Mouse (Mus musculus) heart, embryonic 14.5 days (tissue): ENCODE data around the gene Syn3. TPM values are rescaled to one million over a fixed set of nuclear protein-coding genes. Genes with fewer than 3 reads are reported as not detected.

Experiments used
- ATAC-seq: fragments of 200-750 bp; cut with Nextera tagmentation; 2 replicates; pipeline ENCODE4 v1.8.0; 2017; ENCODE audit warnings: low read depth, moderate TSS enrichment; ENCODE audit not compliant: insufficient number of reproducible peaks, insufficient read depth, low FRiP score
- H3K27ac ChIP-seq, 2 experiments: fragments of 200-500 bp in 1 of 2; fragments of 300-500 bp in 1 of 2; sonication (generic) in 1 of 2; replicated peaks in 1 of 2; 2 replicates each; pipeline ENCODE4 v1.5.1; 2012 to 2014; ENCODE audit warnings: low read depth in 2 of 2, low read length in 2 of 2, control low read depth in 1 of 2, mild to moderate bottlenecking in 1 of 2, mixed read lengths in 1 of 2; ENCODE audit not compliant: control insufficient read depth in 1 of 2, insufficient read depth in 1 of 2
- H3K27me3 ChIP-seq: fragments of 300-500 bp; sonication (generic); 2 replicates; pipeline ENCODE4 v1.6.1; 2014; ENCODE audit warnings: mild to moderate bottlenecking, low read length, control low read depth; ENCODE audit not compliant: control insufficient read depth, insufficient read depth
- H3K36me3 ChIP-seq: fragments of 300-500 bp; sonication (generic); 2 replicates; pipeline ENCODE4 v1.6.1; 2014; ENCODE audit warnings: mild to moderate bottlenecking, control low read depth, low read length, mixed read lengths; ENCODE audit not compliant: control insufficient read depth, insufficient read depth
- H3K4me1 ChIP-seq, 2 experiments: fragments of 200-500 bp in 1 of 2; fragments of 300-500 bp in 1 of 2; sonication (generic) in 1 of 2; 2 replicates each; pipeline ENCODE4 v1.6.1; 2012 to 2014; ENCODE audit warnings: low read length in 2 of 2, control low read depth in 1 of 2, mixed read lengths in 1 of 2; ENCODE audit not compliant: control insufficient read depth in 2 of 2, insufficient read depth in 2 of 2
- H3K4me2 ChIP-seq: fragments of 300-500 bp; sonication (generic); 2 replicates; pipeline ENCODE4 v1.6.1; 2014; ENCODE audit warnings: mild to moderate bottlenecking, low read length
- H3K4me3 ChIP-seq, 2 experiments: fragments of 200-500 bp in 1 of 2; fragments of 300-500 bp in 1 of 2; sonication (generic) in 1 of 2; 2 replicates each; pipeline ENCODE4 v1.5.1; 2012 to 2014; ENCODE audit warnings: low read length in 2 of 2, mild to moderate bottlenecking in 2 of 2, control low read depth in 1 of 2, low read depth in 1 of 2, moderate library complexity in 1 of 2; ENCODE audit not compliant: control insufficient read depth in 1 of 2, insufficient read depth in 1 of 2
- H3K9ac ChIP-seq: fragments of 300-500 bp; sonication (generic); 2 replicates; pipeline ENCODE4 v1.6.1; 2014; ENCODE audit warnings: mild to moderate bottlenecking, low read length
- H3K9me3 ChIP-seq: fragments of 300-500 bp; sonication (generic); 2 replicates; pipeline ENCODE4 v1.6.1; 2016; ENCODE audit warnings: low read length, control low read depth; ENCODE audit not compliant: control insufficient read depth
- WGBS: fragments of 180-500 bp; shearing (Covaris S2); extraction: QIAGEN DNeasy Blood & Tissue Kit; methylation state at CpG from one replicate; pipeline ENCODE4 v1.1.7; 2014; 5-methylcytosine and 5-hydroxymethylcytosine counted together
- polyA plus RNA-seq: library from polyadenylated mRNA; unstranded; fragments of >200 nt; fragmentation: Nextera tagmentation; extraction: Ambion mirVana; gene quantifications from 2 replicates; pipeline ENCODE4 v1.2.1, GENCODE M21; 2014

The Syn3 gene
- polyA plus RNA-seq, 1 experiment from 2014 or later, result 1.1 TPM

- no peak for ATAC-seq
- Histone ChIP-seq H3K27me3 (peaks cover 3% of the 10 kb centered on the region; the same call in 1 of the 2 replicates), H3K4me3 (no peak overlapping the region), H3K9ac (no peak overlapping the region), H3K4me1 (peaks cover 37 to 52% of the 10 kb centered on the region in 2 experiments), H3K9me3 (no peaks in the 10 kb centered on the region), H3K4me2 (no peak overlapping the region), H3K36me3 (no peaks in the 10 kb centered on the region), H3K27ac (no peak overlapping the region)
- WGBS, result 74% methylated on average over 4 of the region's 4 CpGs
These were observed 131.3 kb downstream of the Syn3 start for GRCm38 (mm10) chr10:86367346-86367745.

GRCm38 (mm10) chr10:86365632-86366092, 133.0 kb downstream of the Syn3 start:
- Histone ChIP-seq H3K9me3 (no peaks in the 10 kb centered on the region), H3K9ac (no peak overlapping the region), H3K4me3 (no peak overlapping the region), H3K27ac (peak overlapping the region; percentile 3 to 39), H3K4me2 (peak overlapping the region; percentile 29), H3K27me3 (peaks cover 3% of the 10 kb centered on the region; the same call in 1 of the 2 replicates), H3K36me3 (no peaks in the 10 kb centered on the region), H3K4me1 (peaks cover 30 to 35% of the 10 kb centered on the region in 2 experiments)
- 8% methylated on average over 5 of the region's 5 CpGs for WGBS
- peak; percentile 87 for ATAC-seq

DNA sequence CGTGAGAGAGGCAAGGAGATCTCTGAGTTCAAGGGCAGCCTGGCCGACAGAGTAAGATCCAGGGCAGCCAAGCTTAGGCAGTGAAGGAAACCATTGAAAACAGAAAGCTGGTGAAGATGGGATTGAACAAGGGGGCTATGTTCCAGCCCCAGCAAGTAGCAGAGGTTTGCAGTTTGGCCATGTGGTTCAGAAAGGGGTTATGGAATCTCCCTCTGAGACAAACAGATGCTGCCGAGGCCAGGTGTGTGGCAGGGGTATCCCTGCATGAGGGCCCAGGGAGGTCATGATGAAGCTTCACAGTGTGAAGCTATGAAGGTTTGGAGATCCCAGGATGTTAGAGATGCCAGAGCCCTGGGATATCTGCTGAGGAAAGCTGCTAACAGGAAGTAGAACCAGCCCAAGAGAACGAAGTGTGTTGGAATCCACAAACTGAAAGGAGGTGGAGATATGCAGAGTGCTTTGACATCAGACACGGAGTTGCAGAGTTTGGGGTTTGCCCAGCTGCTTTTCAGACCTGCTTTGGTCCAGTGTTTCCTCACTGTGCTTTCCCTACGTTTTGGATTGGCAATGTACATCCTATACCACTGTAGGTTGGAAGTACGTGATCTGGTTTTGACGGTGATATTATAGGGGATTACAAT, 134.9 kb downstream of the Syn3 start:
- H3K4me3 ChIP-seq, result no peak overlapping the region
- no peak for ATAC-seq
- no peak overlapping the region for H3K4me2 ChIP-seq
- WGBS, result 58% methylated on average over 8 of the region's 8 CpGs
- H3K27ac ChIP-seq, result no peak overlapping the region
- no peaks in the 10 kb centered on the region for H3K36me3 ChIP-seq
- H3K9ac ChIP-seq, result no peak overlapping the region
- no peaks in the 10 kb centered on the region for H3K9me3 ChIP-seq
- peaks cover 22 to 26% of the 10 kb centered on the region in 2 experiments for H3K4me1 ChIP-seq
- H3K27me3 ChIP-seq, result peaks cover 3% of the 10 kb centered on the region; the same call in 1 of the 2 replicates

GRCm38 (mm10) chr10:86359699-86360098, 139.0 kb downstream of the Syn3 start:
- Histone ChIP-seq H3K27me3 (no peaks in the 10 kb centered on the region), H3K36me3 (no peaks in the 10 kb centered on the region), H3K4me2 (no peak overlapping the region), H3K9ac (no peak overlapping the region), H3K4me3 (no peak overlapping the region), H3K4me1 (peaks cover 9 to 11% of the 10 kb centered on the region in 2 experiments; a peak in 3 of 4 replicates), H3K9me3 (no peaks in the 10 kb centered on the region), H3K27ac (0 out of 4 replicates have a peak overlapping the region, but pooled peaks of 1 of the 2 experiments have one; percentile 19)
- no peak for ATAC-seq
- WGBS, result 55% methylated on average over 4 of the region's 4 CpGs

GRCm38 (mm10) chr10:86359208-86359607, 139.5 kb downstream of the Syn3 start:
- Histone ChIP-seq H3K27ac (0 out of 4 replicates have a peak overlapping the region, but pooled peaks of 1 of the 2 experiments have one; percentile 19), H3K9me3 (no peaks in the 10 kb centered on the region), H3K36me3 (no peaks in the 10 kb centered on the region), H3K27me3 (no peaks in the 10 kb centered on the region), H3K4me1 (peaks cover 7 to 10% of the 10 kb centered on the region in 2 experiments; a peak in 3 of 4 replicates), H3K4me2 (no peak overlapping the region), H3K9ac (no peak overlapping the region), H3K4me3 (no peak overlapping the region)
- ATAC-seq, result no peak
- WGBS, result 73% methylated on average over 2 of the region's 2 CpGs

DNA sequence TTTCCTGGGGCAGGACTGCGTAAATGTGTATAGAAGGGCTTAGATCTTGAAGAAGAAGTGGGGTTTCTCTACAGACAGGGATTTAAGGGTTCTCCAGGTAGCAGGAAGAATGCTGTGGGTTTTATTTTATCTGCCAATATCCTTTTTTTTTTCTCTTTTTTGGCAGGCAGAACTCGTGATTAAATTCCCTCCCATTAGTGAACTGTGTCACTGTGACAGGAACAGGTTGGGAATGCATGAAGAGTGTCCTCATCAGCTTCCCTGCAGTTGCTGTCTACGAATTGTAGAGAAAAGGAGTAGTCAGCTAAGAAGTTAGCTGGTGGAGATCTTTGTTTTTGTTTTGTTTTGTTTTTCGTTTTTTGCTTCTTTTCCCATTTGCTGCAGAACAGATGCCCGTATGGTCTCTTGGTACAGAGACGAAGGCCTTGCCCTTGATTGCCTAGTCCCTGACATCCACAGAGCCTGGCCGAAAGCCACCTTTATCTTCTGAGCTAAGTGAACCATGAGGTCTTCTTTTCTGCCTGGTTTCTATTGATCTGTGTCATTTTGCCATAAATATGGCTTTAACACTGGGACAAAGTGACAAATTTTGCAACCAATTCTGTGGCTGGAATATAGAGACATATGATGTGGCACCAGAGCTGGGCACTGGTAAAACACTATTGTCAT, 140.3 kb downstream of the Syn3 start:
- no peak overlapping the region for H3K27ac ChIP-seq
- no peaks in the 10 kb centered on the region for H3K9me3 ChIP-seq
- H3K36me3 ChIP-seq, result no peaks in the 10 kb centered on the region
- H3K27me3 ChIP-seq, result no peaks in the 10 kb centered on the region
- no peak for ATAC-seq
- H3K9ac ChIP-seq, result no peak overlapping the region
- 79% methylated on average over 7 of the region's 7 CpGs for WGBS
- no peak overlapping the region for H3K4me3 ChIP-seq
- H3K4me1 ChIP-seq, result peaks cover 3 to 5% of the 10 kb centered on the region in 2 experiments; a peak in 2 of 4 replicates
- no peak overlapping the region for H3K4me2 ChIP-seq

DNA sequence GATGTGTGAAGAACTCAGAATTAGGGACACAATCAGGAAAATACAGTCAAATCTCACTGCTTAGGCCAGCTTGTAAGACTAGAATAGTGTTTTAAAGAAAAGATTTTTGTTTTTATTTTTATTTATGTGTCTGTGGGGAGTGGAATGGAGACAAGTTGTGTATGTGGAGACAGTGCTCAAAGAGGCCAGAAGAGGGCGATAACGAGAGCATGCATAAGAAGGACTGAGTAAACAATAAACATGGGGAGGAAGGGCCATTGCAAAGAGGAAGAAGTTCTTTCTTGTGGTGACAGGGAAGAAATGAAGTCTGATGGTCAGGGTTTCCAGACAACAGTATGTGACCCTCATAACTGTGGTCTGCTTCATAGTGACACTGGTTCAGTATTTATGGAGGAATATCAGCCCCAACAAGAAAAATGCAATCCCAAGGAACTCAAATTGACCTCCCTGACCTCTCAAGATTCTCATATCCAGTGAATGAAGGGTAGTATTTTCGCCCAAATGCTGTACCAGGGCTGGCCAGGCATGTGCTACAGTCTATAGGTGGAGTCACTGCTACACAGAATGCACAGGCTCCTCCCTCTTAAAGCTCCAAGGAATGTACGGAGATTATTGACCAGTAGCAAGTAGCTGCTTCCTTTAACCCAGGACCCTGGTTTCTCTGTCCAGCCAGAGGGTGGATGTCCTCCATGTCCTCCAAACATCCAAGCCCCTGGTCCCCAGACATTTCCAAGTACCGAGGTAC, 141.7 kb downstream of the Syn3 start:
- Histone ChIP-seq H3K4me1 (peaks cover 3 to 5% of the 10 kb centered on the region in 2 experiments; a peak in 2 of 4 replicates), H3K27me3 (no peaks in the 10 kb centered on the region), H3K4me2 (no peak overlapping the region), H3K9me3 (no peaks in the 10 kb centered on the region), H3K36me3 (no peaks in the 10 kb centered on the region), H3K9ac (no peak overlapping the region), H3K27ac (no peak overlapping the region), H3K4me3 (no peak overlapping the region)
- 45% methylated on average over 5 of the region's 5 CpGs for WGBS
- ATAC-seq, result no peak
